Mouse (Mus musculus) fat pad, adult 2 months (tissue): ENCODE results near the gene Prkce.

ENCODE experiments used
- DNase-seq: peaks from one replicate; pipeline ENCODE4 v3.0.0-alpha.2; 2011; ENCODE audit warnings: low read depth, low spot score; ENCODE audit errors: extremely low read depth

The Prkce gene

DNA sequence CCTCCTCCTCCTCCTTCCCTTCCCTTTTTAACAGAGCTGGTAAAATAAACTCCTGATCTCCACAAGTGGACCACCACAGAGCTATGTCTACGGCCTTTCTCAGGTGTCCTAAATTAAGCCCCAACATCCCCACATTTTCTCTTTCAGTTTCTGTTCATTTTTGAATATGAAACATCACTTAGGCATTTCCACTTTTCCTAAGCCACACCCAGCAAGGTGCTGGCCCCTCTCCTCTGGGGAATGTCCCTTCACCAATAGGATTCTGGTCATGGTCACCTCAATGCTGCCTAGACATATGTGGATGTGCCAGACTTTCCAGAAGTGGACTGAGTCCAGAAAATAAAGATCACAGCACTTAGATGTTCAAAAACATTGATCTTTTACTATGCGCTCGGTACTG, 193.3 kb downstream of the Prkce start:
- no peak for DNase-seq

DNA sequence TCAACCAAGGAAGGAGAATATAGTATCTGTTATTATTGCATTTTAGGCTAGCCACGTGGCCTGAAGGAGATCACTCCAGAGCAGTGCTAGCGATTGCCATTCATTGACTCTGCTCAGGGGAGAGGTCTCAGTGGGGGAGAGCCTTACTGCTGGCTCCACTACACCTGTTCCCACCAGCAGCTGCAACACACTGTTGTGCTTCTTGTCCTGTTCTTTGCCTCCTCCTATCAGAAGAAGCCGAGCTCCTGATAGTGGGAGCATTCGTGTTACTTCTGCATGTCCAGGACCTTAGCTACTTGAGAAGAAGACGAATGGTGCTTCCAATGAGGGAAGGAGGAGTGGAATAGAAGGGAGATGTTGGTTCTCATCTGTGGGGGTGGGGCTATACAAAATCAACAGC, 195.8 kb downstream of the Prkce start:
- no peak for DNase-seq

DNA sequence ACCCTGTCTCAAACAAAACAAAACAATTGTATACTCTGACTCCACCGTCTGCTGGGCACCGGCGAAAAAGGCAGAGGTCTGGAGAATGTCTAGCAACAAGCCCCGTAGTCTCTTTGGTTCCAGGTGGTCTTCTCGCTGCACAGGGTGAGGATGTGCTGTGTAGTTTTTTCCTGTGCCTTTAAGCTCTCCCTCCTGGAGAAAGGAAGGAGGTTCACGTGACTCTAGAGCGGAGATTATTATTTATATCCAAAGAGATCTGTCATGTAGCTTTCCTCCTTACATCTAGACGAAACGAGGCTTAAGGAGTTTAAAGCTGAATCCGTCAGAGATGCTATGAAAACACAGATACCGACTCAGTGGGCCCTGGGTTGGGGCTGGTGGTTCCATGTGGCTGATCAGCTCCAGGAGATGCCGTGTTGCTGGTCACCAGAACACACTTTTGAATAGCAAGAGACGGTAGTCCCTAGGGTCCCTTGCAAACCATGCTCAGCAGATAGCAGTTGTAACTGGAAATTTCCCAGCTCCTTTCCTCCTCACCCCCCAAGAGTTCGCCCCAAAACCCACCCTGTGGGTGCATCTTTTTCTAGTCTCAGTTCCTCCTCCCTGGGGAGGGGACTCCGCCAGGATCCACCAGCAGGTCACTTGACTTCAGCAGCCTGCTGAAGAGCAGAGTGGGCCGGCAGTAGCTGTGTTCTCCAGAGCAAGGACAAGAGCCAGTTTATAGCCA, 196.9 kb downstream of the Prkce start:
- DNase-seq = no peak

DNA sequence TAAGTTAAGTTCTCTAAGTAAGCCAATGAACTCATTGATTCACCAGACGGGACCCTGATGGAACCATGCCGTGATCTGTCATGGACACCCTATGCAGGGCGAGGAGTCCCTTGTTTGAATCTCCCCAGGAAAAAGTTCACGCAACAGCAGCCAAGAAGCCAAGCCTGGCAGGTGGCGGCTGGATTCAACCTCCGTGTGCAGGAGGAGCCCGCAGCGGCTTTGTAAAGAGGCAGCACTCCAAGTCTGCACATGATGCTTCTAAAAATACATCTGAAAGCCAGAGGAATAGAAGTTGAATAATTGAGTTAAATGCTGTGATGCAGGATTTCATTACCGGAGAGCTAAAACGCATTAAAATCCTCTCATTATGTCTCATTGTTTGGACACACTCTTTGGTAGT, 199.3 kb downstream of the Prkce start:
- no peak for DNase-seq

DNA sequence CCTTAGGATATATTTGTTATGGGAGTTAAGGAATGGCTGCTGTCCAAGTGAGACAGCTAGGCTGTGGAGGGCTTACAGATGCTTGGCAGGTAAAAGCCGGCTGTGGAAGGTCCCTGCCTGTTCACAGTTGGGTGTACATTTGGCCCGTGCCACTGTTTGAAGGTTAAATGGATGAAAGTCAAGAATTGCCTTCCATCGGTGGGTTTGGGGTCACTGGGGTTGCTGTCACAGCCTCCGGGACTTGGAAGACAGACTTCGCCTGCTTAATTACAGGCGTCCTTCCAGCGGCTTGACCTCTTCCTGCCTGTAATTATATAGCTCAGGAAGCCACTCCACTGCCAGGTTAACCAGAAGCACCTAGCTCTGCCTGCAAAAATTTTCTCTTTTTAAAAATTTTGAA, 200.1 kb downstream of the Prkce start:
- no peak for DNase-seq

DNA sequence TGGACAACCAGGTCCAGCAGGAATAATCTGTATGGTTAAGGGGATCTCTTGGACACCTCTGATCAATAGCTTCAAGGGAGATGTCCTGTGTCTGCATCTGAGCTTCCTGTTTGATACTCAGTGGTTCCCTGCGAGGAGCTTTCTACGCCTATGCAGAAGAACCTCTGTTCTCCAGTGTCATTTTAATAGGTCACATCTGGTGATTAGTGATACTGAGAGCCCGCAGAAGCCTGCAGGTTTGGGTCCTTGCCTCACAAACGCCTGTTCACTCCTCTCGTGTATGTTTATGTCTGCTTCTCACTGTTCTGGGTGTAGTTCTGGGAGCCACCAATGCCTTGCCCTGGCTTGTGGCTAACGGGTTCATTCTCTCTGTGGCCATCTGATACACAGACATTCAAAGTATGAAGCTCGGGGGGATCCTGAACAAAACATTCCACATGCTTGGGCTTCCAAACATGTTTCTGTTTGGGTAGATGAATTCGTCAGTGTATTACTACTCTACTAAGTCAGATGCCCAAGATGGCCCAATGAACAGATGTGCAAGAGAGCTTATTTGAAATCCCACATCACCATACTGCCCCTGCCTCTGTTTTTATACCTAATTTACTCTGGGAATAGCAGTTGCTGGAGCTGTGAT, 202.6 kb downstream of the Prkce start:
- DNase-seq = no peak

DNA sequence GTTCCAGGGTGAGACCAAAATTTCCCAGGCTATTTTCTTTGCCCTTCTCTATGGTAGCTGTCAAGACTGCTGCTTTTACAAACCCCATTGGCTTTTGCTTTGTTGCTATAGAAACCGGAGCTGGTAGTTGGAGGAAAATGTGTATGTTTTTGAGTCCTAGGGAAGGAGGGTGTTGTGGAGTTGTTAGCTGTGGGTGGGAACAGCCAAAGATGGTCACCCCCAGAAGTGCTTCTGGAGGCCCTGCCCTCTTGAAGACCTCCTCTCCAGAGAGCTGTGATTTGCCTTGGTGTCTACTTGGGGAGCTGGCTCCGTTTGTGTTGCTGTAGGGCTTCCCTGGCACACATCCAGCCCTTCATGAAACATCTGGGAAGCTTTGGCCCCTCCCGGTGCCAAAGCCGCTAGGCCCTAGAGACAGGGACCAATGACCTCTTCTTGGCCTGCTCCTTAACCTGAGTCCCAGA, 203.5 kb downstream of the Prkce start:
- no peak for DNase-seq

DNA sequence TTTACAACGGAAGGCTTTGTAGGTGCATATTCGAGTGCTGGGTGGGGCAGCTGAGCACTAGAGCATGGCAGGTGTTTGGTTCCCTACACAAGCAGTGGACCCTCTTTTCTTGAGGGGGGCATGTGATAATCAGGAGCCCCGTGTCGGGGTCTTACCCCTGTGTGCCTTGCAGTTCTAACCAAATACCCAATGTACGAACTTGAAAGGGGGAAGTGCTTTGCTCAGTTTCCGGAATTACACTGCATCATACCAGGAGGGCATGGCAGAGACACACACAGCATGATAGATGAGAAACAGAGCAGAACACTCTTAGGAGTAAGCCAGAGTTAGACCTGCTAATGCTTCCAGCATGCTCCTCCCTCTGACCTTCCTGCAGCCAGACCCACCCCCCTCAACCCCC, 208.8 kb downstream of the Prkce start:
- no peak for DNase-seq

DNA sequence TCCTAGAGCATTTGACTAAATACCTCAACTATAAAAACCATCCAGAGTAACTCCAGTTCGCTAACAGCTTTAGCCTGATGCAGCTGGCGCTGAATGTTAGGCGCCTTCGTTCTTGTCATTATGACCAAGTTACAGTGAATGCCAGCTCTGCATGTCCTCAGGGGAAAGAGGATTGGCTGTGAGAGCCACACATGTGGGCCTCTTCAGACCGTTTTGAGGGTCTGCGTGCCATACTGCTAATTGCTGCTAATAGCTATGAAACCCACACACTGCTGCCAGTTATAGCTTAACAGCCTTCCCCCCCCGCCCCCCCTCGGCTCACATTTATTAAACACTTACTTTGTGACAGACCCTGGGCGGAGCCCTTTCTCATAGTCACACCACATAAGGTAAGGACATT, 210.3 kb downstream of the Prkce start:
- DNase-seq = no peak

DNA sequence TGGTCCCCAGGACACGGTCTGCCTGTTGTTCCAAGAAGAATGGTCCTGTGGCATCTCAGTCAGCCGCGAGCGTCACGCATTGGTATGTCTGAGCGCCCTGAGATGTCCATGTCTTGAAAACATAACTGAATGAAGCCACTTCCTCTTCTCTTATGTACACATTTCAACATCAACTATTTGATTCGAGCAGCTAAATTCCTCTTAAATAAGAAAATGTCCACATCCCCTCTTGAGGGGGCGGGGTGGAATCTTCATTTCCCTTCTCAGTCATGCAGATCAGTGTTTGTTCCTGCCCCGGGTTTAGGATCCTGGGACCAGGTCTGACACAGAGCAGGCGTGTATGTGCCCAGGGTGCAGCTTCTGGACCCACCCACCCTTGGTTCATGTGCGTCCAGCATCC, 211.0 kb downstream of the Prkce start:
- DNase-seq = no peak

DNA sequence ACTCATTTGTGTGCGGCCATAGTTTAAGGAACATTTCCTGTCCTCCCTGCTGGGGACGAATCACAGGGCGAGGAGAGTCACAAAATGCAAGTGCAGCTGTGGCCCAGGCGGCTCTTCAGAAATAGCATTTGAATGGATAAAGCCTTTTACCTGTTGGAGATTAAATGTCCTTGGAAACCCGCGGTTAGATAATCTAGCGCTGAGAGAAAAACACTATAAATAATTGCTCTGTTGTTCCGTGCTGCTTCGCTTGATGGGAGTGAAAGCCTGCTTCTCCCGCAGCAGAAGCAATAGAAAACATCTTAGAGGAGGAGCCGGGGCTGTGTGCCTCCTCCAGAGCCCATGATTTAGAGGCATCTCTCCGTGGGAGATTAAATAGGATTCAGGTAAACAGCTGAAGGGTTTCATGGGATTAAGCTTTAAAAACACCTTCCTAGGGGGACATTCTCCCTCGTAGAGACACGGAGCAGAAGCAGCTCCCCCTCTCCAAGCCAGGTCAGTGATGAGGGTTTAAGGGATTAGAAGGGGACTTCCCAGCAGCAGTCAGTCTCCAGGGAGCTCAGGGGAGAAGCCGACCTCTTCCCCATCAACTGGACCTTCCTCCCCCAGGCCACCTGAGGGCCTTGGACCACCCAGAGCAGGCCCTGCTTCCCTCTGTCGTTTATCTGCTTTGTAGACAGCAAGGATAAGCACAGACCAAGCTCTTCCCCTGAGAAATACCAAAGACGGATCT, 212.0 kb downstream of the Prkce start:
- no peak for DNase-seq

DNA sequence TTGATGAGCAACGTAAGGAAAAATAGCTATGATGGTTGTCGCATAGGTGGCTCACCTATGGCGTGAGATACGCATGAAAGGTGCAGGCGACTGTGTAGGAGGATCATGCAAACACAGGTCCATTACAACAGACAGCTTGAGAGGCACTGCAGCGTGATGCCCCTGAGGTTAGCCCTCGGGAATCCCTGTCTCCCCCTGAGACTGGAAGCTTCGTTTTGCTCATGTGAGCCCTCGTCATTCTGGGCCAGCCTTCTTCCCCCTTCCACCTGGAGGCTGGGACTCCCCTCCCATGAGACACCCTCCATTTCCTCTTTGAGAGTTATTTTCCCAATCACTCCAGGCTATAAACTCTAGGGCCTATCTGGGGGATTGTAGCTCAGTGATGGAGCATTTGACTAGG, 213.9 kb downstream of the Prkce start:
- no peak for DNase-seq

DNA sequence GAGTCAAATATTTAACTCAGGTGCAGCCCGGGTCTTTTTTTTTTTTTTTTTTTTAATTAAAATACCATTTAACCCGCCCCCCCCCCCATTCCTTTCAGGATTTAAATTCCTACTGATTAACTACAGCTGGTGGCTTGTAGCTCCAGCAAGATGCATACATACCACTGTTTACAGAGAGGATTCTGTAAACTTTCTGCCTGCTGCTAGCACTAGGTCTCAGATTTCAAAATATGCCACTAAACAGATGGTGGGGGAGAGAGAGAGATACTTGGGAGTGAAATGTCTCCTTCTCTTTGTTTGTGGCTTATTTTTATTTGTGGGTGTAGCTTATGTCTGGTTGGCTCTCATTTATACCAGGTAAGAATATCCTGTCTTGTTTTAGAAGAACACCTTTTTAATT, 215.3 kb downstream of the Prkce start:
- no peak for DNase-seq

DNA sequence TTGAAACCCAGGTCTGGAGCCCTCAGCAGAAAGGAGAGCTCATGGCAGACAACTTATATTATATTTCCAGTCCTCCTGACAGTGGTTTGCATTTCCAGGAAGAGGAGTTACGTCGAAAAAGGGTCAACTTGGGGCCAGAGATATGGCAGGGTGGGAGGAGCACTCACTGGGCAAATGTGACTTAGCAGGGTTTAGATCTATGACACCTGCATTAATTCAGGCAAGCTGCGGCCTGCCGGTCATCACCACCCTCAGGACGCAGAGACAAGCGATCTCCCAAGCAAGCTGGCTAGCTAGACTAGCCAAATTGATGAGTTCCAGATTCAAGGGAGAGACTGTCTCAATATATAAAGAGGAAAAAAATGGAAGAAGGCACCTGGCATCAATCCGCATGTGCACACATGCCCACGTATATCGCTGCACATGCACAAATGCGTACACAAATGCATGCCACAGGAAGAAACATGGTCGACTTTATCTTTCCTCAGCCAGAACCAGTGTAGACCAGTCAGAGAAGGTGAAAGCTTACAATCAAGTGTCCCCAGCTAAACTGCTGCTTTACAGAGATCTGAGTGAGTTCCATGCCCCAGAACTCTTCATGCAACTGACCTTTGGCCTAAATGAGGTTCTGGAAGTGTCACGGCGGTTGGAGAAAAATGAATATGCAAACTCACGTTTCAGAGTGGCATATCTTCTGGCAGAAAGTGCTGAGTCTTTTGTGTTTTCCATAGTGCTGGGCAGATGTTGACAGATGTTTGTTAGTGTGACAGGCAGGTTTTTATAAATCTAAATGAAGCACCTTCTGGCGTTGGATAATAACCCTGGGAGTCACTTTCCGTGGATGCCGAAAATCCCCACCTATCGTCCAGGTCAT, 216.4 kb downstream of the Prkce start:
- no peak for DNase-seq

DNA sequence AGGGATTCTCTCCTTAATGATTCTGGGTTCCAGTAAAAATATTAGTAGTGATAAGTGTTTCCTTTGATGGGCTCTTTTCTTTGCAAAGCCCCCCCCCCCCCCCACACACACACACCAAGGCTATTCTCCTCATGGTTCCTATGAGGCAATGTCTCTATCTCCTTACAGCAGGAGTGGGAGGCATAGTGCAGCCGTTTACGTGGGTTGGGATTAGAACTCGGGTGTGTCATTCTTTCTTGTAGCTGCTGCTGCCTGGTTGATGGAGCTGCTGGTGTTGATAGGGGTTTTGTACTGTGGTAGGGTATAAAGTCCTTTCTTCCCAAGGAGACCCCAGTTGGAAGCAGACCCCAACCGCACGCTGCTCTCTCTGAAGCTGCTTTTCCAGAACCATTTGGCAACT, 224.9 kb downstream of the Prkce start:
- no peak for DNase-seq

DNA sequence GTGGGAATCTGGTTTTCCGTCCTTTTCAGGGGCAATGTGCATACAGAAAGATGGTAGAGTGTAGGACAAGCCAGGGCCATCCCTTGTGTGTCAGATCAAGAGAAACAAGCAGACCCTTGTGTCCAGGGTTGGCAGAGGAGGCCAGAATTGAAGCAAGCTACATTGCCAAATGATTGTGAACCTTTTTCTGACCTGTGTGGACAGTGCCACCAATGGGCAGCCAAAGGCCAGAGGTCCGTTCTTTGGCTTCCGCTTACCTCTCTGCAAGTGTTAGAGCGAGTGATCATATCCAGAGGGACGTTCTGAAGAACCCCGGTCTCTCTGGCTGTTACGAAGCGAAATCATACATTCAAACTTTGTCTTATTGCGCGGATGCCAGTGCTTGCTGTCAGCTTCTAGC, 225.6 kb downstream of the Prkce start:
- no peak for DNase-seq

DNA sequence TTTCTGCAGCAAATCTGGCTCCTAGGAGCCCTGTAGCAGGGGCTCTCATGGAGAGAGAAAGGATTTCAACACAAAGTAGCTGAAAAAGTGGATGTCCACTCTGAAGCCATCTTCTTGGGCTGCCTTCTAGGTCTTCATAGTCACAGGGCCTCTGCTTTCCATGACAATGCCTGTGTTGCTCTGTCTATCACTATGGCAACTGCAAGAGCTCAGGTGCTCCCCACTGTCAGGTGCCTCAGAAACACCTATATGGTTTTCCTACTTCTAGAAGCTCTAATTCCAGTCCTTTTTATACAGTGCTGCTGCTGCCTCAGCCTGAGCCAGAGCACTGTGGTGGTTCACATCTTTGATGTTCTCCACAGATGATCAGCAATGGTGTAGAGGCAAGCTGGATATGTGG, 229.5 kb downstream of the Prkce start:
- no peak for DNase-seq

DNA sequence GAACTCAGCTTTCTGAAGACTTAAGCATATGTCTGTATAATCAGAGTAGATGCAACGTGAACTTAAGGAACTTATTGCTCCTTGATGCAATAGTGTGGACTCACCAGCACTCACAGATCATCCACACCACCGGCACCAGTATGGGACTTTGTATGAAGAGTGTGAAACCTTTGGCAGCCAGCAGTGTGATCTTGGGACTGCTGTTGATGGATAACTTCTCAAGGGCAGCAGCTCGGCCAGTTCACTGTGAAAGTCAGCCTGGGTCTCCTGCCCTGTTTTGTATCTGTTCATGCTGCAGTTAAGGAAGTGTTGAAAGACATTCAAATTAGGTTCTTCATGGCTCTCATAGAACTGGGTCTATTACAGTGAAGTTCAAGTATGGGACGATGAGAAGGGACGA, 230.1 kb downstream of the Prkce start:
- DNase-seq = no peak

DNA sequence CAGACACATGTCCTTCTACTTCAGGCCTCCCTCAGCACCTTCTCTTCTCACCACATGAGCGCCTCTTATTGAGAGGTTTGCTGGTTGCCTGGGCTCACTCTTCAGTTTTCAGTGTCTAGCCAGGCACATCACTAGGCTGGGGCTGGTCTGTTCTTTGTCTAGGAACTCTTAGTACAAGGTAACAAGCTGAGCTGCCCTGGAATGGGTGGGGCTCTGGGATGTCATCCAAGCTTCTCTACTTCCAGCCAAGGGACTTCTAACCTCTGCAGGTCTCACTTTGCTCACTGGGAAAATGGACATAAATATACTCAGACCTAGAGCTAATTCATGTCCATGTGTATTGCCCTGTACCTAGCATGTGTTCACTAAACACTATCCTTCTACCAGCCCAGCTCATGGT, 230.6 kb downstream of the Prkce start:
- DNase-seq = no peak

DNA sequence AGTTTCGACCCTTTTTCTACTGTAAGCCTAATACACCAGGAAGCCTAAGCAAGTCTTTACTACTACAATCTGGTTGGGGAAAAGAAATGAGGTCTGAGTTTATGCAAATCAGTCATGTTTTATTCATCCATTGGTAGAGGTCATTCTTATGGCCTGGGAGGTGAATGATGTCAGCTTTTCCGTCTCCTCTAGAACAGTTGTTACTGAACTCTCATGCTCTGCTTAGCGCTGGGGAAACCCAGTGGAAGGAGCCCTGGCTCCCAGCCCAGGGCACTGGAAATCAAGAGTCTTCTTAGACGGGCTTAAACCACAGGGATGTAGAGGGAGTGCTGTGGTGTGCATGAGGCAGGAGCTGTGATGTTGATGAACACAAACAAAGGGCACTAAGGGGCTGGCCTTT, 232.4 kb downstream of the Prkce start:
- DNase-seq = no peak

DNA sequence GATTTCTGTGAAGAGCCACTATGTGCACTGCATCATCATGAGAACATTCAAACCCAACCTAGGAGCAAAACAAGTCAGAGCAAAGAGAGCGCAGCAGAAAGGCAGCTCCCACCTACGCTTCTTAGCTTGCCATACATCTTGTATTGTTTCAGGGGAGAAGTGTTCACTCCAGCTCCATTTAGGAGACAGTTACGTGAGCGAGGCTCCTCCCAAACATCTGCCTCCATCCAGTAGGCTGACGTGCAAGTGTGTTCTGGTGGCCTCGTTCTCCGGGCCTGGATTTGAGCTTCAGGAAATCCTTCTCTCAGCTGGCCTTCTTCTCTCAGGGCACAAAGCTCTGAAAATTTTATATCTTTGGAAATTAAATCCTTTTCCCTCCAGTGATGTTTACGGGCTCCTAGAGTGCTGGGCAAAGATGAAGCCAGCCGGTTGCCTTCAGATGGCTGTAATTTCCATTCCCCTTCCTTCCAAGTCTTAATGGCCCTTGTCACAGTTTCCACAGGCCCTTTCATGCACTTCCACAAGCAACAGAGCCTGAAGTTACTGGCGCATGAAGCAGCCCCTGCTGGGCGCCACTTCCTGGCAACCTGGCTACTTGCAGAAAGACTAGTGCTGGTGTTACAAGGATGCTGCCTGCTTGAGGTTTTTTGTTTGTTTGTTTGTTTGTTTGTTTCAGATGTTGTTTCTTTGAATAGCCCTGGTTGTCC, 237.4 kb downstream of the Prkce start:
- DNase-seq = no peak
